Mouse (Mus musculus): ENCODE data around the gene Irf2bpl. TPM values are rescaled to one million over a fixed set of nuclear protein-coding genes. Genes with fewer than 3 reads are reported as not detected.

Gene Irf2bpl
- polyA plus RNA-seq, 1 experiment from 2014 or later, result 25.4 TPM

DNA sequence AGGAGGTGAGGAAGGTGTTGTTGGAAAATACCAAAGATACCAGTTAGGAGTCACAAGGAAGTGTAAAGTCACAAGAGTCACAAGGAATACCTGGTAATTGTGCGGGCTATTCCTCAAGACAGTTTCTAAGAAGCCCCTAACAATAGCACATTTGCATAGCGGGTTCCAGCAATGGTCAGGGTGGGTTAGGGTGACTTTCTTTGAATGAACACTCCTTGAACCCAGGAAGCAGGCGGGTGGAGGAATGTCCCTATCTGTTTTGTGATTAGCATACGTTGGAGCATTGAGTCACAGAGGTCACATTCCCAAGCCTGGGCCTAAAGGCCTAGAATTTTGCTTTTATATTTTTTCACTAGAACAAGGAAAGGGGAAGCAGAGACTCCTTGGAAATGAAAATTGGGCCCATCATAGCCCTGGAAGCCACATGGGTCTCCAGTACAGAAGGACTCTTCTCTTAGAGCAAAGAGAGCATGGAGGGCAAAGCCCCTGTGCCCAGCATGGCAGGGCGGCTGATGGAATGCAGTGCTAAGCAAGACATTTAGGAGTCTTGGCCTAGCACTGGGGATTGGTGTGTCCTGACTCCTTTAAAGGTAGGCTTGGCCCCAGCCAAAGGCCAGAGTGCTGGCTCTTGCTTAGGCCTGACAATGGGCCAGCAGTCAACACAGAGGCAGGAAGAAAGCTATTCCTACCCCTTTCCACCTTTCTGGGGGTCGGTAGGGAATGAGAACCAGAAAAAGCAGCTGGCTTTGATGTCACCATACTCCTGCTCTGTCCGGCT lies 32.4 kb upstream of the Irf2bpl start:
- Histone ChIP-seq H3K36me3 (ENCODE audit: control insufficient read depth, insufficient read depth) (no peaks in the 10 kb centered on the region), H3K27me3 (ENCODE audit: control insufficient read depth, insufficient read depth, low read length) (no peaks in the 10 kb centered on the region), H3K9ac (ENCODE audit: low read length) (no peak overlapping the region), H3K27ac (ENCODE audit: low read length) (no peak overlapping the region), H3K9me3 (replicated peaks; ENCODE audit: control insufficient read depth, low read length) (no peaks in the 10 kb centered on the region), H3K4me3 (ENCODE audit: low read length) (no peak overlapping the region), H3K4me1 (ENCODE audit: control insufficient read depth, insufficient read depth, low read length) (peaks cover 27% of the 10 kb centered on the region), H3K4me2 (ENCODE audit: low read depth, low read length) (no peak overlapping the region)
- WGBS, result 75% methylated on average over 7 of the region's 7 CpGs
- ATAC-seq (replicated peaks; ENCODE audit: extremely low read depth, insufficient read depth, low FRiP score), result no peak

DNA sequence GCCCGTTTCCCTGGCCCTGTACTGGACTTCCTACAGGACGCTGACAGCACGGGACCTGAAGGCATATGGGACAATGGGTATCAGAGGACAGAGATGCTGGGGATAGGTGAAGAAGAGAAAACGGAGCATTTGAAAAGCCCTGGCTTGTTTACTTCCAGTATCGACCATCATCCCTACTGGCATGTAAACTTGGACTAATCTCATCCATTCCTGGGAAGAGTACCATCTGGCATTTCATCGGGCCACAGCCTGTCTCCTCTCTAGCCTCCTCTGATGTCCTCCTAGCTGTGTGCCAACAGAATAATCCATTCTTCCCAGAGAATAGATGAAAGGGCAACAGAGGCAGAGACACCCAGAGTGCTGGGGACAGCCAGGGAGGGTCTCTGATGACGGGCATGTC lies 31.0 kb upstream of the Irf2bpl start:
- H3K36me3 ChIP-seq (ENCODE audit: control insufficient read depth, insufficient read depth), result no peaks in the 10 kb centered on the region
- no peak for ATAC-seq (replicated peaks; ENCODE audit: extremely low read depth, insufficient read depth, low FRiP score)
- H3K4me3 ChIP-seq (ENCODE audit: low read length), result no peak overlapping the region
- WGBS, result 67% methylated on average over 7 of the region's 7 CpGs
- no peaks in the 10 kb centered on the region for H3K9me3 ChIP-seq (replicated peaks; ENCODE audit: control insufficient read depth, low read length)
- no peaks in the 10 kb centered on the region for H3K27me3 ChIP-seq (ENCODE audit: control insufficient read depth, insufficient read depth, low read length)
- no peak overlapping the region for H3K9ac ChIP-seq (ENCODE audit: low read length)
- no peak overlapping the region for H3K27ac ChIP-seq (ENCODE audit: low read length)
- H3K4me1 ChIP-seq (ENCODE audit: control insufficient read depth, insufficient read depth, low read length), result peaks cover 31% of the 10 kb centered on the region
- H3K4me2 ChIP-seq (ENCODE audit: low read depth, low read length), result no peak overlapping the region

DNA sequence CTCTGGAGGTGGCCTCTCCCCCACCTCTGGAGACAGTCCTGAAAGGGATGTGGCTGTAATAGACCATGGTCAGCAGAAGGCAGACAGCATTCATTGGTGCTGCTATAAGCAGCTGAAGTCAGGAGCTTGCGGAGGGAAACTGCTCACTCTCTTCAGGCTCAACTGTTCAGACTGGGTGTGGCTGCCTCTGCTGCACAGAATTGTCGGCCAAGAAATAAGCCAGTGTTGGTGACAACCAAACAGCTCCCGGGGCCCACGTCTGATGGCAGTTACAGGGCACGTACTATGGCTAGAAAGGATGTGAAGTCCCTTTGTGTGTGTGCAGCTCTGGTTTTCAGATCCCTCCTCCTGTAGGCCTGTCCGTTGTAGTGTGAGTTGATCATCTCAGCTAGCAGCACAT lies 30.2 kb upstream of the Irf2bpl start:
- no peak overlapping the region for H3K4me3 ChIP-seq (ENCODE audit: low read length)
- H3K27ac ChIP-seq (ENCODE audit: low read length), result peak overlapping the region; percentile 21; the same call in 1 of the 2 replicates
- no peak overlapping the region for H3K4me2 ChIP-seq (ENCODE audit: low read depth, low read length)
- H3K27me3 ChIP-seq (ENCODE audit: control insufficient read depth, insufficient read depth, low read length), result no peaks in the 10 kb centered on the region
- 42% methylated on average over 6 of the region's 6 CpGs for WGBS
- peak overlapping the region; percentile 3; the same call in 1 of the 2 replicates for H3K9ac ChIP-seq (ENCODE audit: low read length)
- ATAC-seq (replicated peaks; ENCODE audit: extremely low read depth, insufficient read depth, low FRiP score), result peak; percentile 56
- H3K36me3 ChIP-seq (ENCODE audit: control insufficient read depth, insufficient read depth), result no peaks in the 10 kb centered on the region
- H3K4me1 ChIP-seq (ENCODE audit: control insufficient read depth, insufficient read depth, low read length), result peaks cover 31% of the 10 kb centered on the region
- no peaks in the 10 kb centered on the region for H3K9me3 ChIP-seq (replicated peaks; ENCODE audit: control insufficient read depth, low read length)

DNA sequence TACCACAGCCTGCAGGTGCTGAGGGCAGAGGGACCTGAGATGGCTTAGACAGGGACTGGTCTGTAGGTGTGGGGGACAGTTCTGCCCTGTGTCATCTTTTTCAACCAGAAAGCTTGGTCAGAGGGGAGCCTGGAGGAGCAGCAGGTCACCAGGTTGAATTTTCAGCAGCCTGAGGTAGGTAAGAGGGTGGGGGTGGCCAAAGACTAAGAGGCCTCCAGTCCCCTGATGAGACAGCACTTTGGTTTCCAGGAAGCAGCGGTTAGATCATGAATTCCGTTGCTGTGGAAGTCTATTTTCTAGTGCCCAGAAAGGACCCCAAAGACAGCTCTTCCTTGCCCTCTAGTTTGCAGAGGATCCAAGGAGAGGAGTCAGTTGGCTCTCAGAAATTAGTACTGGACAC lies 29.8 kb upstream of the Irf2bpl start:
- H3K27ac ChIP-seq (ENCODE audit: low read length), result peak overlapping the region; percentile 21; the same call in 1 of the 2 replicates
- no peak; the same call in 1 of the 2 replicates for ATAC-seq (replicated peaks; ENCODE audit: extremely low read depth, insufficient read depth, low FRiP score)
- H3K9ac ChIP-seq (ENCODE audit: low read length), result peak overlapping the region; percentile 3; the same call in 1 of the 2 replicates
- H3K4me3 ChIP-seq (ENCODE audit: low read length), result no peak overlapping the region
- WGBS, result 60% methylated on average over 2 of the region's 2 CpGs
- no peaks in the 10 kb centered on the region for H3K36me3 ChIP-seq (ENCODE audit: control insufficient read depth, insufficient read depth)
- no peak overlapping the region for H3K4me2 ChIP-seq (ENCODE audit: low read depth, low read length)
- H3K4me1 ChIP-seq (ENCODE audit: control insufficient read depth, insufficient read depth, low read length), result peaks cover 31% of the 10 kb centered on the region
- no peaks in the 10 kb centered on the region for H3K27me3 ChIP-seq (ENCODE audit: control insufficient read depth, insufficient read depth, low read length)
- no peaks in the 10 kb centered on the region for H3K9me3 ChIP-seq (replicated peaks; ENCODE audit: control insufficient read depth, low read length)

DNA sequence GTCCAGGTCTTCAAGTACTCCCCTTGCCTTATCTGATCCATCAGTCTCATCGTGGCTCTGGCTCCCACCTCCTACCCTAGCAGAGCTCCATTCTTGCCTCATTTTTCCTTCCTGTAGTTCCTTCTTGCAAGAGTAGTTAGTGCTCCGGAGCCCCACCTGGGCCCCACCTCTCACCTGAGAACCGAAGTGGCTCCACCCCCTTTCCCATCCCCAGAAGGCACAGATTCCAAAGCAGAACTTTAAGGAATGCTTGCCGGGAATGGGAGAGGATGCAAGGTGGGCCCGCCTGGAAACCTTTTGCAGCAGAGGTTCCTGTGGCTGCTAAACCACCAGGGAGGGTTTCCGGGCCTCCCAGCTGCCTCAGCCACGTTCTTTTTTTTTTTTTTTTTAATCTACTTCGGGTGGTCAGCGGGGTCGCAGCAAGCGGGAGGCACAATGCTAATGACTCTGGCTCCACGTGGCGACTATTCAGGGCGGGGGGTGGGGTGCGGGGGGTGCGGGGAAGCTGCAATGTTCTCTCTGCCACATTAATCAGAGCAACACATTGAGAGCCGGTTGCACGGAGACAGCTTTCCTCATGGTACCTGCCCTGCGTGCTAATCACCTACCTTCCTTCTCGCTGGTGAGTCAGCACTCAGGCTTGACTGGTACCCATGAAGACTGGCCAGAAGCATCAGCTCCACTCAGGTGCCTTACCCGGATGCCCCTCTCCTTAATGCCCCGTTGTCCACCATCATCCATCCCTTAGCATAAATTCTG lies 27.9 kb upstream of the Irf2bpl start:
- Histone ChIP-seq H3K4me3 (ENCODE audit: low read length) (no peak overlapping the region), H3K4me1 (ENCODE audit: control insufficient read depth, insufficient read depth, low read length) (peaks cover 24% of the 10 kb centered on the region), H3K9me3 (replicated peaks; ENCODE audit: control insufficient read depth, low read length) (no peaks in the 10 kb centered on the region), H3K36me3 (ENCODE audit: control insufficient read depth, insufficient read depth) (no peaks in the 10 kb centered on the region), H3K4me2 (ENCODE audit: low read depth, low read length) (peak overlapping the region; percentile 31), H3K9ac (ENCODE audit: low read length) (no peak overlapping the region), H3K27me3 (ENCODE audit: control insufficient read depth, insufficient read depth, low read length) (no peaks in the 10 kb centered on the region), H3K27ac (ENCODE audit: low read length) (no peak overlapping the region)
- ATAC-seq (replicated peaks; ENCODE audit: extremely low read depth, insufficient read depth, low FRiP score), result no peak
- 13% methylated on average over 22 of the region's 22 CpGs for WGBS

DNA sequence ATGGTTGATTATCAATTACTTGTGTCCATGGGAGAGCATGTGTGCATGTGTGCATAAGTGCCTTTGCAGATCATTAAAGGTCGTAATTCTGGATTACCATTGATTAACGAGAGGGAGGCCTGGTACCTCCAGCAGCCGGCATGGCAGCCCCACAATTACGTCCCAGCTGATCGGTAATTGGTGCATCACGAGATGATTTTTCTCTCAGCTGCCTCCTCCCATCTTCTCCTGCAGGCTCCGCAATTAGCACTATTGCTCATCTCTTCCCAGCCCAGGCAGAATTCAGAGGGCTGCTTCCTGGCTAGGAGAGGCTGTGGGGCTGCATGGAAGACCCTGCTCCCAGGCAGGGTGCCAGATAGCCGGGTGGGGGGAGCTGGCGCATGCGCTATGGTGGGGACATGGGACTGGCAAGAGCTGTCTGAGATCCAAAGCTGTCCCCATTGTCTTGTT lies 26.9 kb upstream of the Irf2bpl start:
- ATAC-seq (replicated peaks; ENCODE audit: extremely low read depth, insufficient read depth, low FRiP score), result no peak
- no peaks in the 10 kb centered on the region for H3K9me3 ChIP-seq (replicated peaks; ENCODE audit: control insufficient read depth, low read length)
- H3K27ac ChIP-seq (ENCODE audit: low read length), result no peak overlapping the region
- peaks cover 24% of the 10 kb centered on the region for H3K4me1 ChIP-seq (ENCODE audit: control insufficient read depth, insufficient read depth, low read length)
- no peaks in the 10 kb centered on the region for H3K27me3 ChIP-seq (ENCODE audit: control insufficient read depth, insufficient read depth, low read length)
- H3K4me3 ChIP-seq (ENCODE audit: low read length), result no peak overlapping the region
- H3K36me3 ChIP-seq (ENCODE audit: control insufficient read depth, insufficient read depth), result no peaks in the 10 kb centered on the region
- no peak overlapping the region for H3K4me2 ChIP-seq (ENCODE audit: low read depth, low read length)
- H3K9ac ChIP-seq (ENCODE audit: low read length), result no peak overlapping the region
- WGBS, result 61% methylated on average over 10 of the region's 10 CpGs

DNA sequence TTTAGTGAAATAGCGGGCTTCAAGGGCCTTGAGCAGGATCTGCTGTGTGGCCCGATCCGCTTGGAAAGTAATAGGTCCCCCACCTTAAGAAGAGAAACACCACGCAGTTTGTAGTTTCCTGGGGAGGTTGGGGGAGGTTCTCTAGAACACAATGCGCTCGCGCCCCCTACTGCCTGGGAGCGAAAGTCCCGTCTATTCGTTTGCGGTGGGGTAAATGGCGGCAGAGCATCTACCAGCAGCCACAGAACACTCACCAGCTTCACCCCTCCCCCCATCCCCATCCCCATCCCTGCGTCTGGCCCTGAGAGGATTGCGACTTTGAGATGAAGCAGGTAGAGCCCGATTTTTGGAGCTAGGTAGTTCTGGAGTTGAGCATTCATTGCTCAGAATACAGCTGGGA lies 21.8 kb upstream of the Irf2bpl start:
- no peaks in the 10 kb centered on the region for H3K27me3 ChIP-seq (ENCODE audit: control insufficient read depth, insufficient read depth, low read length)
- H3K4me2 ChIP-seq (ENCODE audit: low read depth, low read length), result no peak overlapping the region
- WGBS, result 3% methylated on average over 15 of the region's 15 CpGs
- ATAC-seq (replicated peaks; ENCODE audit: extremely low read depth, insufficient read depth, low FRiP score), result peak; percentile 60
- peaks cover 8% of the 10 kb centered on the region for H3K4me1 ChIP-seq (ENCODE audit: control insufficient read depth, insufficient read depth, low read length)
- H3K4me3 ChIP-seq (ENCODE audit: low read length), result no peak overlapping the region
- peak overlapping the region; percentile 2; the same call in 1 of the 2 replicates for H3K9ac ChIP-seq (ENCODE audit: low read length)
- H3K36me3 ChIP-seq (ENCODE audit: control insufficient read depth, insufficient read depth), result no peaks in the 10 kb centered on the region
- H3K9me3 ChIP-seq (replicated peaks; ENCODE audit: control insufficient read depth, low read length), result no peaks in the 10 kb centered on the region
- no peak overlapping the region for H3K27ac ChIP-seq (ENCODE audit: low read length)

DNA sequence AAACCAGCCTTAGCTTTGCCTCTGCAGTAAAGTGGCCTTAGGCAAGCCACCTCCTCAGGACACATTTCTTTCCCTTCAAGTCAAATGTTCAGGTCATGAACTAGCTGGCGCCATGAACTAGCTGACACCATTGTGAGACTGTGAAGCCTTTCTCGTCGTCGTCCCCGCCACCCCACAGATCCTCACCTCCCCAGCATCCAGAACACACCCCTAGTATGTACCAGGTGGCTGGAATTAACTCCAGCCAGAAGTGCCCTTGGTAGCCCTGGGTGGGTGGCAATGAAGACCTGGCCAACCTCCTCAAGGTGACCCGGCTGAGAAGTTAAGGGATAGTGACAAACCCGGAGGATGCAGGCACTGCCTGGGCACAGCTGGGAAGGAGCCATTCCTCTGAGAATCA lies 21.3 kb upstream of the Irf2bpl start:
- Histone ChIP-seq H3K9me3 (replicated peaks; ENCODE audit: control insufficient read depth, low read length) (no peaks in the 10 kb centered on the region), H3K4me1 (ENCODE audit: control insufficient read depth, insufficient read depth, low read length) (peaks cover 8% of the 10 kb centered on the region), H3K4me3 (ENCODE audit: low read length) (no peak overlapping the region), H3K27ac (ENCODE audit: low read length) (no peak overlapping the region), H3K4me2 (ENCODE audit: low read depth, low read length) (no peak overlapping the region), H3K9ac (ENCODE audit: low read length) (peak overlapping the region; percentile 2; the same call in 1 of the 2 replicates), H3K36me3 (ENCODE audit: control insufficient read depth, insufficient read depth) (no peaks in the 10 kb centered on the region), H3K27me3 (ENCODE audit: control insufficient read depth, insufficient read depth, low read length) (no peaks in the 10 kb centered on the region)
- ATAC-seq (replicated peaks; ENCODE audit: extremely low read depth, insufficient read depth, low FRiP score), result no peak
- WGBS, result 50% methylated on average over 7 of the region's 7 CpGs

DNA sequence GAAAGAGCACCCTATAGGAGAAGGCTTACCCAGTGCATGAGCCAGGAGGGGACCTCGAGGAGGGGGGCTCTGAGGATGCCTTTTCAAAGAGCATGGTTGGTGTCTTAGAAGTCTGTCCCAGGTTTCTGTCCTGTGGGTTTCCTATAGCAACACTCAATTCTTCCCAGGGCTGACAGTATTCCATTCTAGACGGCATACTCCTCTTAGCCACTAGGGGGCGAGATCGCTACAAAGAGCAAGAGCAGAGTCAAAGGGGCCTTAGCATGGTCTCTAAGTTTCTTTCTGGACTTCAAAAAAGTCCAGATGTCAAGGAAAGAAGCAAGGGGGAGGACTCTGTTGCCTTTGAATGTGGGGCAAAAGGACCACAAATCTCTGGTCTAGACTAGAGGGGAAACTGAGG lies 20.6 kb upstream of the Irf2bpl start:
- Histone ChIP-seq H3K4me1 (ENCODE audit: control insufficient read depth, insufficient read depth, low read length) (peaks cover 12% of the 10 kb centered on the region), H3K27me3 (ENCODE audit: control insufficient read depth, insufficient read depth, low read length) (no peaks in the 10 kb centered on the region), H3K27ac (ENCODE audit: low read length) (no peak overlapping the region), H3K9ac (ENCODE audit: low read length) (no peak overlapping the region), H3K9me3 (replicated peaks; ENCODE audit: control insufficient read depth, low read length) (no peaks in the 10 kb centered on the region), H3K4me3 (ENCODE audit: low read length) (no peak overlapping the region), H3K36me3 (ENCODE audit: control insufficient read depth, insufficient read depth) (no peaks in the 10 kb centered on the region), H3K4me2 (ENCODE audit: low read depth, low read length) (no peak overlapping the region)
- ATAC-seq (replicated peaks; ENCODE audit: extremely low read depth, insufficient read depth, low FRiP score), result no peak
- WGBS, result 8% methylated on average over 4 of the region's 4 CpGs

Data from heart, embryonic 16.5 days (tissue).